Mouse (Mus musculus) thymus, postnatal 25 days (tissue): ENCODE data around the gene Gm20388.

Source experiments
- DNase-seq: peaks from one replicate; pipeline ENCODE4 v3.0.0; 2022

Gene Gm20388

DNA sequence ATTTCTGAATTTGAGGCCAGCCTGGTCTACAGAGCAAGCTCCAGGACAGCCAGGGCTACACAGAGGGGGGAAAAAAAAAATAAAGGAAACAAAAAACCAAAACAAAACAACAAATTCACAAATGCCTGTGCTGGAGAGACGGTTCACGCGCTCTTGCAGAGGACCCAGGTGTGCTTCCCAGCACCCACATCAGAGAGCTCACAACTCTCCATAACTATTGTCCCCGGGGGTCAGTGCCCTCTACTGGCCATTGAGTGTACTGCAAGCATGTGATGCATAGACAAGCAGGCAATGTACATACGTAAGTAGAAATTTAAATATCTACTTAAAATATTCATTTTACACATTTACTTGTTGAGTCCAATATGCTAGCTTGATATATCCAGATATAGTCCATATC is 683.9 kb downstream of the Gm20388 start:
- no peak for DNase-seq

DNA sequence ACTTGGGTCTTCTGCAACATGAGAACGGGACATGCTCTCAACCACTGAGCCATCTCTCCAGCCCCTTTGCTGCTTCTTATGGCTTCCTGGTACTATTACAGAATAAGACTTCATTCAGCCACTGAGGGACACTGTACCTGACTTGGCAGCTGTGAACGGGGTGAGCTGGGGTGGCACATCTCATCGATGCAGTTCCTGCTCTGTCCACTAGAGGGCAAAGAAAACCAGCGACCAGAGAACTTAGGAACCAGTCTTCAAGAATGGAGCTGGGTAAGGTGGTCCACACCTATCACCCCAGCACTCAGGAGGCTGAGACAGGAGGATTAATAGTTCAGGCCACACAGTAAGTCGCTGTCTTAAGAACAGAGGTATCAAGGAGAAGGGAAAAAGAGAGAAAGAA is 685.3 kb downstream of the Gm20388 start:
- DNase-seq, result peak; percentile 64

DNA sequence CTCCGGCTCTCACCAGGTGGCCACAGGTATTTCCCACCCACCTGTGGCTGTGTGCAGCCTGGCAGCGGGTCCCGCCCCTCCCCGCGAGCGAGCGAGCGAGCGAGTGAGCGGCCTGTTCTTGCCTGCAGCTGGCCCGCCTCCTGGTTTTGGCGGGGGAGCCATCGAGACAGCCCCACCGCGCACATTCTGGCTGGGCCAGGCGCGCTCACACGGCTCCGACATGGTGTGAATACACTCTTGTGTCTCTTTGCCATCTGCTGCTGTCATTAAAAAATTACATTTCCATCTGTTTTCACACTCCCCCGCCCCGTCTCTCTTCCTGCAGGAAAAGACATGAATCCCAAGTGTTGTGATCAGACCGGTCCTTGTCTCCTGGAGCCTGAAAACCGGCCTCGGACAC is 687.9 kb downstream of the Gm20388 start:
- no peak for DNase-seq

DNA sequence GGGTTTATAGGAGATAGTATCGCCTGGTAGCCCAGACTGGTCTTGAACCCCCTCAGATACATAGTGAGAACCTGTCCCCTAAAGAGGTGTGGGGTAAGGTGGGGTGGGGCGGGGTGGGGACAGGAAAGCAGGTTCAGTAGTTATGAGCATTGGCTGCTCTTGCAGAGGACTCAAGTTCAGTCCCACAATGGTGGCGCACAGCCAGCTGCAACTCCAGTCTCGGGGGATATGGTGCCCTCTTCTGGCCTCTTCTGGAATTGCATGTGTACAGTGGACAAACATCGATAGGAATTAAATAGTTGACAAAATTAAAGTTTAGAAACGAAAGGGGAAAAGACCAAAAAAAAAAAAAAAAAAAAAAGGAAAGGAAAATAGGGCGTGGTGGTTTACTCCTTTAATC is 688.9 kb downstream of the Gm20388 start:
- peak; percentile 82 for DNase-seq

DNA sequence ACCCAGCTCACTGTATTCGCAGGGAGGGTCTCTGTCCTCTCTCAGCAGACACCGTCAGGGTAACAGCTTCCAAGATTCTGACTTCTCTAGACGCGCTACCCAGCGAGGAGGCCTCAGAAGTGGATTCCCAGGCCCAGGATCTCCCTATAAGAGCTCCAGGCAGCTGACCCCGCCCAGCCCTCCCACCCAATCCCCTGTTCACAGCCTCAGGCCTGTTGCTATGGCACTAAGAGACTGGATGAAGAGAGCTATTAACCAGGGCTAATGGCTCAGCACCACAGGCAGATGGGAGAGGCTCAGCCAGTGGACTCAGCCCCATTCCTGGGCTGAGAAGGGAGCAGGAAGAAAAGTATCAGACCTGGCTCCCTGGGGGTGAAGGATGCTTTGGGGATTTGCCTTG is 692.0 kb downstream of the Gm20388 start:
- DNase-seq, result no peak

DNA sequence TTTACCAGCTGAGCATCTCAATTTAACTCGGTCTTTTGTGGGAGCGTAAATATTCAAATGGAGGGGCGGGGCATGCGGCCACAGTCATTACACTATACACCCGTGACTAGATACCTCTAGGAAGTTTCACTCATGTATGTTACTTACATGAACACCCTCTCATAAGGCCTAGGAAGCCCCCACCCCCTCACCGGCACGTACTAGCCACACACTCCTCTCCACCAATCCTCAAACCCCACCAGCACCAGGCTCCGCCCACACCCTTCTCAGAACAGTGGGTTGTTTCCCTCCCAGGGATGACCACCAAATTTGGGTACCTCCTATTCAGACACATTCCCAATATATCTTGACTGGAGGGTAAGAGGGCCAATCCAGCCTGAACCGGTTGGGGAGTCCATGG is 696.8 kb downstream of the Gm20388 start:
- DNase-seq, result no peak

DNA sequence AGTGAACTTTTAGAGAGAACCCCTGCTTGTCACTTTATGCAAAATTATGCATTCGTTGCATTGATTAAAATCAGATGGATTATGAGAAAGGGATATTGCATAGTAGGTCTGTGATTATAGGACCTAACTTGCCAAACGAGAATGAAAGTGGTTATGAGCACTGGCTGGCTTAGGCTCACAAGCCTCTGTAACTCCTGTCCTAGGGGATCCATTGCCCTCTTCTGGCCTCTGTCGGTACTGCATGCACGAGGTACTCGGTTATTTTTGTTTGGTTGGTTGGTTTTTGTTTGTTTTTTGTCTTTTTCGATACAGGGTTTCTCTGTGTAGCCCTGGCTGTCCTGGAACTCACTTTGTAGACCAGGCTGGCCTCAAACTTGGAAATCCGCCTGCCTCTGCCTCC is 697.2 kb downstream of the Gm20388 start:
- DNase-seq, result peak; percentile 78

DNA sequence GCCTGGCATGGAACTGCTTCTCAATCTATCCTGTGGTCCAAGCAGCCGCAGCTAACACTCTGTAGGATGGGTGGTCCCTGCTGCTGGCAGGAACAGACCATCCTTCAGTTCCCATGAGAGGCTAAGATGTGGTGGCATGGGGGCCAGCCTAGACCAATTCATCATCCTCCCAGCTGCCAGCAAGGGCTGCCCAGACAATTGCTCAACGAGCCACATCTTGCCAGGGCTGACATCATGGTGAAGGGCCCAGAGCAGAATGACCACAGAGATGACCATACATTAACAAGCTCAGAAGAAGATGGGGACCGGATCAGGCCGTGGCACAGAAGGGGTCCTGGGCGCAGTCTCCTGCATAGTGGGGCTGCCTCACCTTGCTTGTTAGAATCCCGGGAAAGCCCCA is 700.2 kb downstream of the Gm20388 start:
- DNase-seq, result no peak

DNA sequence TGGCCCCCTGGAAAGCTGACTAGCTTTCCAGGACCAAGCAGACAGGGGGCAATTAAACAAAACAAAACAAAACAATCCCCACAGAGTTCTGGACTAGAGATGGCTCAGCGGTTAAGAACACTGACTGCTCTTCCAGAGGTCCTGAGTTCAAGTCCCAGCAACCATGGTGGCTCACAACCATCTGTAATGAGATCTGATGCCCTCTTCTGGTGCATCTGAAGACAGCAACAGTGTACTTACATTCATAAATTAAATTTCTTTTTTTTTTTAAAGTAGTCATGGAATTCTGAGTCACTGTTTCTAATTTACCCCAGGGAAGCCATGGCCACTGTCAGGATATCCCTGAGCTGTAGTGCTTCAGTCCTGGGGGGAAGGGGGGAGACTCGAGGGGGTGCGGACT is 703.9 kb downstream of the Gm20388 start:
- DNase-seq, result no peak

DNA sequence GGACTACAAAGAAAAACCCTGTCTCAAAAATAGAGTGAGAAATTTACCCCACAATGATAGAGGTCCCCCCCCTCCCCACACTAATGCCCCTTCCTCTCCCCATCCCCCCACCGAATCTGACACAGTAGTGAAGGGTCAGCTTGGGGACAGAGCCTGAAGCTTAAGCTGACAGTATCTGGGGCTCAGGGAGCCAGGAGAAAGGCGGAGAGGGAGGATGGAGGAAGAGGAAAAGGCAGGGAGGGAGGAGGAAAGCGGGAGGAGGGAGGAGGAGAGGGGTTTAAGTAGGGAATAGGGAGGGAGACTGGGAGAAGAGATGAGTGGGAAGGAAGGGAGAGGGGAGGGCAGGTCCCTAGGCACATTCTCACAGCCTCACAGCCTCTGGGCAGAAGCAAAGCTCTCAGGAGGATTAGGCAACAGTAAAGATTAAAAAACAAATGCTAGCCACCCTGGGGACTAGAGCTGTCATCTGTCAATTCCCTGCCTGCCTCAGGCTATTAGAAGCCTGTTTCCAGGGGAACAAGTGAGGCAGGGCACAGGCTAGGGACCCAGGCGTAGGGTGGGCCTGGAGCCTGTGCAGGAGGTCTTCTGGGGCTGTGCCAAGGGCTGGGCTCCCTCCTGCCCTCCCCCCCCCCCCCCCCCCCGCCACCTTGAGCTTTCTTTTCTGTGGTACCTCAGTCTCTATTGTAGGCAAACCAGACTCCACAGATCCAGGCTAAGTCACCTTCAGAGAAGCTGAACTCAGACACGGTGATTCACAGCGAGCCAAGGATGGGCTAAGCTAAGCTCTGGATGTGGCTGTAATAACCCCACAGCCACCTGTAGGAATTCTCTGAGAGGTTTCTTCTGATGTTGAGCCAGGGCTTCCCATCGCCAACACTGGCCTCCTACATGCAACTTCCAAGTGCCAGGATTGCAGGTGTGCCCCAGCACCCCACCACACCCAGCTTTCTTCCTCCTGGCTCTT is 706.3 kb downstream of the Gm20388 start:
- DNase-seq, result no peak

DNA sequence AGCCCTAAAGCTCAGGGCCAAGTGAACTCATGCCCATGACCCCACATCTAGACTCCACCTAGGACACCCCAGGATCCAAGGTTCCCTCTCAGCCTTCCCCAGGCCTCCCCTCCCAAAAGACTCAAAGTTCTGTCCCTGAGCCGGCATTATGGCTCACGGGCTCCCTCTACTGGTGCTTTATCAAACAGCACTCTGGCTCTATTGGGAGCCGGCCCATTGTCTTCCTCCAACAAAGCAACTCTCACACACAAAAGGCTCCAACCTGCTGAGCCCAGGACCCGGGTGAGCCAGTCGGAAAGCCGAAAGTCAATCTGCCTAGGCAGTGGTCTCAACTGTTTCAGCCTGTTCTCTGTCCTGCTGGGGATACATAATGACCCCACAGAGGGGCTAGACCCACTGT is 707.5 kb downstream of the Gm20388 start:
- DNase-seq, result peak; percentile 72

DNA sequence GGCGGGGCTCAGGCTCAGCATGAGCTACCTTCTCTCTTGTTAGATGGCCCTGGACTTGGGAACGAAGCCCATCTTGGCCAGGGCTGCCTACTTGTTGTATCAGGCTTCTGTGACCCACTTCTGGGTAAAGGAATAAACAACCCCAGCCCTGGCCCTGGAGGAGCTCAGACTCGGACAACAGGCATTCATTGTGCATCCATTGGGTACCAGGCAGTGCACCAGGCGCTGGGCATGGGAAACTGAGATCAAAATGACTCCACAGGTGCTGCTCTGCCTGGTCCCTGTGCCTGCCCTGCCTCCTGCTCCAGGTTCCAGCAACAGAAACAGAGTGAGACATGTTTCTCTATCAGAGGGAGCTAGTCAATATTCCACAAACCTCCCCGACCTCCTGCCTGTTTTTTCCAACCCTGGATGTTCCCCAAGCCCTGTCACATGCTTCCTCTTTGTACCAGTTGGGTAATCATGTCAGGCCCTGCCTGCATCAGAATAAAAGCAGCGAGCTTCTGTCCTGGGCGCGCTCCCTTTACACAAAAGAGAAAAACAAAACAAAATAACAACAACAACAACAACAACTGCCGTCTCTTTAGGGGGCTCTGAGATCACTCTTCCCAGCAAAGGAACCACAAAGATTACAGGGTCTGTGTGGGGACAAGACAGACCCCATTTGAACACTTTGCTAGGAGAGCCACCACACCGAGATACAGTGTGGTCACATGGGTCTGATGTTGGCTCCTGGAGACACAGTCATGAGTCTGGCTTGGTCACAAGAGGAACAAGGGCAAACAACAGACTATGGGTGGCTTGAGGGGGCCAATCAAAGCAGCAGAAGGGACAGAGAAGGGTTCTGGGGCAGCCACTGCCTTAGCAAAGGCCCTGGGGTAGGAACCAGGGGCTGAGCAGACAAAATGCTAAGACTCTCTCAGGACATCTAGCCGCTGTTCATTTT is 708.9 kb downstream of the Gm20388 start:
- DNase-seq, result no peak

DNA sequence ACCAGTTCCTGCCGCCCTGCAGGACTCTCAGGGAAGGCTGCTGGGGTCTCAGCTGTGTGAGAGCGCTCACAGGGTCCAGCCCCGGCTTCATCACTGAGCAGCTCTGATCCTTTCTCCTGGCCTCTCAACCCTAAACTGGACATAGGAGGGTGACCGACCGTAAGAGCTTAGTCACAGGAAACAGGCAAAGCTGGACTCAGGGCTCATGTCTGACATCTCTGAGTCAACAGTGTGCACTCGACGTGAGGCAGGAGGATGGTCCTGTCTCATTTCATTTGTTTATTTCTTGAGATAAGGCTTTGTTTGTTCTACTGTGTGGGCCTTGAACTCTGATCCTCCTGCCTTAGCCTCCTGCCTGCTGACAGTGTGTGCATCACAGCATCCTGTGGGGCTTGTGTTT is 709.8 kb downstream of the Gm20388 start:
- no peak for DNase-seq

DNA sequence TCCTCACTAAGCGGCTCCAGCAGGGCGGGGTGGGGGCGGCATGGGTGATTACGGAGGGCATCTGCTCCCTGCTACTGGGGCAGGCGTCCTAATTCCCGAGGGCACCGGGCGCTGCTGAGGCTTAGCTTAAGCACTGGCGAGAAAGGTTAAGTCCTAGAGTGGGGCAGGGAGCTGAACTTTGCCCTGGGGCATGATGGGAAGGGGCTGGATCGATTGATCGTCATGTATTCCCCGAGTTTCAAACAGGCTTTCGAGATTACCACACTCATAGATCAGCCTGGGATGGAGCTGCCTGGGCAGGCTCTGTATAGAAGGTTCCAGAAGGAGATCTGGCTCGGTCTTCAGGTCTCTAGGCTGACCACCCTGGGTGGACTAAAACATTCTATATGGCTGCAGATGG is 711.5 kb downstream of the Gm20388 start:
- no peak for DNase-seq

DNA sequence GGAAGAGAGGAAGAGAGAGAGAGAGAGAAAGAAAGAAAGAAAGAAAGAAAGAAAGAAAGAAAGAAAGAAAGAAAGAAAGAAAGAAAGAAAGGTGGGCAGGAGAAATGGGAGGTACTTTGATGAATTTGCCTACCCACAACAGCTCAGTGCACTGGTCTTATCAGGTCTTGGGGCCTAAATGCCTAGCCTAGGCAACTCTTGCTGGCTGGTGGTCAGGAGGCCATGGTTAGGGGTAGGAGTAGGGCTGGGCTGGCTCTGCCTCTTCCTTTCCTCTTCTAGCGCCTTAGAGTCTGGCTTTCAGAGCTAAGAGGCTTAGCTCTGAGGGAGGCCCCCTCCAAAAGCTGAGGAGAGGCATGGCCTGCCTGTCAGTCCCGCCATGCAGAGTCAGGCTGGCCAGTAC is 713.0 kb downstream of the Gm20388 start:
- no peak for DNase-seq

DNA sequence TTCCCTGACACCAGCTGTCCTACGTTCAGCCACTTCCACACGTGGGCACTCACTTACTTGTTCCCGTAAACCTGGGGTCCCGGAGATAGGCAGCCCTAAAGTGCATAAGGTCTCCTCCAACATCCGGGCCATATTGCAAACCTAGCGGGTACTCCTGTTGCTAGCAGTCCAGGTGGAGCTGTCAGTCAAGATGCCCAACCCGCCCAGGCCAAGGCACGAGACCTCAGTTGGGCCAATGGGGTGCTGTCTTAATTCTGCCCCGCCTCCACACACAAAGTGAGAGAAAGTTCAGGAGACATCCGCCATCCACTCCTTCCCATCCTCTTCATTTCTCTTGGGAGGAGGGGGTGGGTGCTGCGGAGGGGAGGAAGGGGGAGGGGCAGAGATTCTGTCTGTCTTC is 715.8 kb downstream of the Gm20388 start:
- DNase-seq, result no peak

DNA sequence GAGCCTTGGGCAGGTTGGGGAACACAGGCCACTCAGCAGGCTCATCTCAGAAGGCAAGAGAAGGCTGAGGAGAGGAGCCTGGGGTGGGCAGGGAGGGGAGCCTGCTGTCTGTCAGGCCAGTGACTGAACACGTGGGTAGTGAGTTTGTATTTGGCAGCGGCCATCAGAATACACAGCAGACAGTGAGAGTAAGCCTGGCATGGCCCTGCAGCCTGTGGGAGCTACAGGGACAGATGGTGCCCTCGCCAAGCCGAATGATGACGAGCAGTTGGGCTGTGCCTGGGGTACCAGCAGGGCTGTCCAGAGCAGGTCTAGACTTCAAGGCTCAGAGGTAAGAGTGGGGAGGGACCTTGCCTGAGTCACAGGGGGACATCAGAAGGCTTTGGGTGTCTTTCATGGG is 716.7 kb downstream of the Gm20388 start:
- DNase-seq, result no peak

DNA sequence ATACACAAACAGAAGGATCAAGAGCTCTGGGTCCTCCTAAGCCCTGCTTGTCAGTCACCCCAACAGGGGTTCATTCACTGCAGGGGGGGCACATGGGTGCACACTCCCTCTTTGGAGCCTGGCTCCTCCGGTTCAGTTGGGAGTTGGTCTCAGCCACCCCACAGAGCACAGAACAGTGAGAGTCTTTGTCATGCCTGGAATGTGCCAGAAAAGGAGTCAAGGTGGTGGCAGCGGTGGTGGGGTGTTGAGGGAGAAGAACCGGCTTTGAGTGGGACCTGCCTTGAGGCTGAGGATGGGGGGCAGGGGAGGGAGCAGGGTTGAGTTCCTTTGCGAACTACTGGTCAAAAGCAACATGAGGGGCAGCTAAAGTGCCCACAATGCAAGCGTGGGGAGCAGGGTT is 719.4 kb downstream of the Gm20388 start:
- DNase-seq, result no peak

DNA sequence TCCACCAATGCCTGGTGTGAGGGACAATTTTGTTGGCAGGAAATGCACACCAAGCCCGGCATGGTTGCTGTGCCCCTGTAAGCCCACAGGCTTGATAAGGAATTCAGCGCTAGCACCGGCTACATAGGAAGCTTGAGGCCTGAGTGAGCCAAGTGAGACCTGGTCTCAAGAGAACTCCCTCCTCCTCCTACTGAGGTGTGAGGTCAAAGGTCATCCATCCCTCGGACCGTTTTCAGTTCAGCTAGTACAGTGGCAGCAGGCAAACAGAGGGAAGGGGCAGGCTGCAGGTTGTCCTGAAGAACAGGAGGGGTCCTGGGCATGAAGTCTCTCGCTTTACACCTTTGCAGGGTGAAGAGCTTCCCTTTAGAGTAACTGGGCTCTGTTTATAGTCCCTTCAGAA is 720.2 kb downstream of the Gm20388 start:
- DNase-seq, result no peak

DNA sequence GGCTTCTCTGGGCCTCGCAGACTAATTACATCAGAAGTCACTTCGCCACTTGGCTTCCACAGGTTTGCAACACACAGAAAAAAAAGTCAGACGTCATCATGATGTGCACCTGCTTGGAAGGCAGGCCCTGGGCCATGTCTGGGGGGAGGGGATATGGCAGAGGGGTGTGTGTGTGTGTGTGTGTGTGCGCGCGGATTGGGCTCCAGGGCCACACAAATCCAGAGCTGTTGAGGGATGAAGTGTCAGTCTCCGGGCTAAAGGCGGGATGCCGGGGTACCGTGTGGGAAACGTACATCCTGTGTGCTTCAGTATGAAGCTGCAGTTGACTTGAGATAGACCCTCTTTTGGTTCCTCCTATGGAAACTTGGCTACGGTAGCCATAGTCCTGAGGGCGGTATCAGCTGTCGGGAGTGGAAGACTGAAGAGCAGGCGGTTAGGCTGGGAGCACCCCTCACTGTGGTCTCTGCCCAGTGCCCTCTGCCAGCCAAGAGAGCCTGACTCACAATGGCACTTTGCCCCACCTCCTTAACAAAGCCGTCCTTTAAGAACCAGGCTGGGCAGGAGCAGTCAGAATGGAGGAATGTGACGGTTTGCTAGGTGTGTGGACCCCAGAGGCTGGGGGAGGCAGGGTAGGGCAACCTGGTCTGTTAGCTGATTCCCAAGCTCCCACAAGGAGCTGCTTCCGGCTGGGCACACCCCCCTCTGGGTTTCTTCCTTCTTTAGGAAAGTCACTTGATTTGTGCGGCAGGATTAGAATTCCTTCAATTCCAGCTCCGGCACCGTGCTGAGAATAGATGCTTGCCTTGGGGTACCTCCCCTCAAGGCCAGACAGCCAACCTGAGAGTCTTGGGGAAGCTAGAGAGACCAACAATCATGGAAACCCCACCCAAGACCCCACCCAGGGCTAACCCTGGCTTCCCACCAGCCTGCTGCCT is 721.1 kb downstream of the Gm20388 start:
- DNase-seq, result no peak

DNA sequence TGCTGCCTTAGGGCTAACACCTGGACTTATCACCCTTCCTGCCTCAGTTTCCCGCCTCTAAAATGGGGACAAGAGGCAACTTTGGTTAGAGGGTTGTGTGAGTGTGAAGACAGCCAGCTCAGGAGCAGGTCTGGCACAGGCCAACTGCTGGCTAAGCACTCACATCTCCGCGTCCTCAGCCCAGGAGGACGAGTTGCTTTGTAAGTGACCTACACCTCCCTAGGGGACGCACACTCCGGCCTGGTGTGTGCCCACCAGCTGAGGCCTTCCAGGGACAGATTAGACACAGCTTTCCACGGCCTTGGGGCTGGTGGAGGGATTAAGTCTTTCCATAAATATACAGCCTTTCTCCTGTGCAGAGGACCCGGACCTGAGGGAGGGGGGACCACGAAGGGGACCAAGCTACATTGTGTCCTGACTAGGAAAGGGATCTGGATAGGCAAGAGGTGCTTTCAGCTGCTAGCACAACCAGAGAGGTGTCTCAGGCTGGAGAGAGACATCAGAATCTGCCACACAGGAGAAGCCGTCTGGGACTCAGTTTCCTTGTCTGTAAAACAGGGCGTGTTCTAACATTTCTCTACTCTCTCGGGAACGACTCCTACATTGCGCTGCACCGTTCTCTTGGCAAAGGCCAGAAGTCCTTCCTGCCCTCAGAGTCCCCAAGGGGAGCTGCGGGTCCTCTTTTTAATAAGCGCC is 722.5 kb downstream of the Gm20388 start:
- no peak for DNase-seq

DNA sequence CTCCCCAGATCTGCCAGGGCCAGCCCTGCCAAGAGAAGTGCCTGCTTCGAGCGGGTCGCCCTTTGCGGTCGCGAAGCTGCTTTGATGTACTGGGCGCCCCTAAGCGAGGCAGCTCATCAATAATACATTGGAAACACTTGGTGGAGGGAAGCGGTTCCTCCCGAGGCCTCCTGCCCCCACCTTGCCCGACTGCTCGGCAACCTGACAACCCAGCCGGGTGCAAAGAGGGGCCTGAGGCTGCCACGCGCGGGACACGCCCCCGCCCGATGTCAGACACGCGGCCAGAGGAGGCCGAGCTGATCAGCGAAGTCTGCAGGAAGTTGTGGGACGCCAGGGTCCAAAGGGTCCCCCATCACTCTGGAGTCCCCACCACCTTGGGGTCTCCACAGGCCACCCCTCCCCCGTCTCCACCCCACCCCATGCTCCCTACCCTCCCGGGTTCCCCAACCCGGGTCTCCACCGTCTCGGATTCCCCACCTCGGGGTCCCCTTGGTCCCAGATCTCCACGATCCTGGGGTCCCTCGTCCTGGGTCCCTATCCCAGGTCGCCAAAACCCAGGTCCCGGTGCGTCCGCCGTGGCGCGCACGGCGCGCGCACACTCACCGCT is 723.1 kb downstream of the Gm20388 start:
- no peak for DNase-seq
